Mouse (Mus musculus) gastrocnemius, postnatal 4 days (tissue): ENCODE data around the gene Olfr370. TPM values are rescaled to one million over a fixed set of nuclear protein-coding genes. Genes with fewer than 3 reads are reported as not detected.
A peak's percentile ranks its signal among the peaks of the same experiment; 100 is the strongest.

Source experiments
- DNase-seq, 2 experiments: peaks; one replicate each; pipeline ENCODE4 v3.0.0; 2021 to 2022; ENCODE audit warnings: low spot score in 2 of 2, mixed read lengths in 2 of 2
- total RNA-seq, 2 experiments: library from RNA; stranded (reverse); gene quantifications; 2 replicates each; pipeline ENCODE4 v1.2.3; 2021

Olfr370 gene
- total RNA-seq, 2 experiments from 2014 or later, result not detected

- DNase-seq, result no peak
Measured at GRCm38 (mm10) chr8:83575561-83576515, 40.3 kb downstream of the Olfr370 start.

GRCm38 (mm10) chr8:83576516-83576895 lies 40.9 kb downstream of the Olfr370 start:
- DNase-seq, result no peak

- no peak for DNase-seq
Measured at GRCm38 (mm10) chr8:83576921-83577320, 41.3 kb downstream of the Olfr370 start.

DNA sequence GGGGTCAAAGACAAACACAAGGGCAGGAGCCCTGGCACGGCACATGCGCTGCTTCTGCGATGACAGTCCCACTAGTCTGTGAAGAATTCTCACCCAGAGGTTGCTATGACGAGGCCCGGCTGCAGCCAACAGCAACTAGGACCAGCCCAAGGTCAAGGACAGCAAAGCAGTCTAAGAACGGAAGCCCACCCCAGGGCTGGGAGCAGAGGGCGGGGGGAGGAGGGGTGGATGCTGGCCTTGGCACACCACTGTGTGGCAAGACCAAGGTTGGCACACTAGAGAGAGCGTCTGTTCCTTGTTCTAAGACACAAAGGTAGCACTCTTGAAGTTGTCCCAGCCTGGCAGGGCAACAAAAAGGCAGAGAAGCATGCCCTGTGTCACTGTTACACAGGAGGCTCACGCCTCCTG lies 41.8 kb downstream of the Olfr370 start:
- DNase-seq, result no peak

DNA sequence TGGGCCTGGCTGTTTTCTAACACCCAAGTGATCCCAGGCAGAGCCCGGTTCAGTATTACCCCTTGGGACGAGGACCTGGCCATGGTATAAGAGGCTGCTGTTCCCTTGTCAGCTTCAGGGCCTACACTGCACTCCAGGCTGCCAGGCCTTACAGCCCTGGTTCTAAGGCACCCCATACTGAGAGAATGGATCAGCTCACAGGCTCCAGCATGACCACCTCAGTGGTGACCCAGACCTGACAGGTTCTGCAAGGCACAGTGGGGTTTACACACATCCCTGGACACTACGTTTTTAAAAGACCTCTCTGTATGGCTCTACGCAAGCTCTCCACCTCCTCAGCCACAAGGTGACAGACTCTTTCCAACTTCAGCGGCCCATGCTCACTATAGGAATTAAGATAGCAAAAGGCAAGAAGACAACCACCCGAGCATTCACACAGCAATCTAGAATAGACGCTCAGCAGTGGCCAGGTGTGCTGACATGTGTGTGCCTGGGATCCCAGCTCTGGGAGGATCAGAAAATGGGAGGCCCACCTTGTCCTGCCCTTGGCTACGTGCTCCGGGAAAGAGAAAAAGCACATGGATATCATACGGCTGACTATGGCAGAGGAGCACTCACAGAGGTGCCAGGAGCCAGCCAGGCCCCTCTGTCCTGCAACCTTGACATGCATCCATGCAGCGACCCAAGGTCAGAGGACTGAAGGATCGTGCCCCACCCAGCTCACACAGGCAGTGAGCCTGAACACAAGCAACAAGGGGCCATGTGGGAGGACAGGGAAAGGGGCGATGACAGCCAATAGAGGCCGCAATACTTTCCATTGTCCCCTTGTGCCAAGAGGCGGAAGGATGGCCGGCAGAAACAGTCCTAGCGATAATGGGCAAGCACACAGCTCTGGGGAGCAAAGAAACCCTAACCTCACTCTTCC lies 42.8 kb downstream of the Olfr370 start:
- peak in 1 of 2 experiments; percentile 7 for DNase-seq

- DNase-seq, result peak in 1 of 2 experiments; percentile 4
Measured at GRCm38 (mm10) chr8:83579676-83580075, 44.1 kb downstream of the Olfr370 start.

- DNase-seq, result peak in 1 of 2 experiments; percentile 5
Measured at GRCm38 (mm10) chr8:83580826-83581225, 45.2 kb downstream of the Olfr370 start.

GRCm38 (mm10) chr8:83582226-83582625 lies 46.6 kb downstream of the Olfr370 start:
- DNase-seq, result no peak

GRCm38 (mm10) chr8:83583236-83583635 lies 47.7 kb downstream of the Olfr370 start:
- no peak for DNase-seq

- no peak for DNase-seq
Measured at GRCm38 (mm10) chr8:83584771-83585170, 49.2 kb downstream of the Olfr370 start.

GRCm38 (mm10) chr8:83585333-83585732 lies 49.8 kb downstream of the Olfr370 start:
- DNase-seq, result no peak

GRCm38 (mm10) chr8:83587644-83588043 lies 52.1 kb downstream of the Olfr370 start:
- DNase-seq, result no peak

DNA sequence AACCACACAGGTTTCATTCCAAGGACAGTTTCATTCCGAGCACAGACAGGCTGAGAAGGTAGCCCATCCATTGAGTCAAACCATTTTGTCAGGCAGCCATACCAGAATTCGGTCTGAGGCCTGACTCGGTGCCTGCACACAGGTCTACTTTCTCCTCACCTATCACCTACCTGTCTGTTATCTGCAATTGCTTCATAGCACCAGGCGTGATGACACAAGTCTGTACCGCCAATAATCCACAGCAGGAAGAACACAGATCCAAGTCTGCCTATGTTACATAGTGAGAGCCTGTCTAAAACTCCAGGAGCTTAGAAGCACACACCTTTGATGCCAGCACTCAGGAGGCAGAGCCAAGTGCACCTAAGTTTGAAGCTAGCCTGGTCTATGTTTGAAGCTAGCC lies 53.3 kb downstream of the Olfr370 start:
- no peak for DNase-seq

GRCm38 (mm10) chr8:83590488-83591023 lies 55.0 kb downstream of the Olfr370 start:
- DNase-seq, result no peak

DNA sequence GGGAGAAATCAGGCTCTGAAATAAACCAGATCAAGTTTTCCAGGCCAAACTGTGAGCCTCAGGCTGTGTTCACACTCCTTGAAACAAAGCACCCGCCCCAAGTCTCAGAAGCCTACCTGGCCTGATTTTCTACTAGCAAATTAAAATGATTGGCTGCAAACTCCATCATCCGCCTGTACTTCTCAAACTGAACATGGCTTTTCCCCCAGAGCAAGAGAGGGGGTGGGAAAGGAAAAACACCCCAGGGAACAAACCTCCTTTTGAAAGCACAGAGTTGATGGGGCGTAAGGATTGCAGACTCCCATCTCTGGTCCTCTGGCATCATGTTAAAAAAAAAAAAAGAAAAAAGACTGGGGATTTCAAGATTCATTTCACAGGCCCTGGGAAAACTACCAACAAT lies 57.1 kb downstream of the Olfr370 start:
- no peak for DNase-seq

GRCm38 (mm10) chr8:83593325-83594166 lies 58.0 kb downstream of the Olfr370 start:
- no peak for DNase-seq

- DNase-seq, result peak; percentile 92 to 94
Measured at GRCm38 (mm10) chr8:83594167-83595049, 58.8 kb downstream of the Olfr370 start.
